Mouse (Mus musculus) lung, postnatal 0 days (tissue): ENCODE data around the gene Mrps25. TPM values are rescaled to one million over a fixed set of nuclear protein-coding genes. Genes with fewer than 3 reads are reported as not detected.
A peak's percentile ranks its signal among the peaks of the same experiment; 100 is the strongest.

Experiments used
- ATAC-seq: fragments of 200-750 bp; cut with Nextera tagmentation; 2 replicates; pipeline ENCODE4 v1.8.0; 2017; ENCODE audit warnings: moderate library complexity
- DNase-seq: peaks from one replicate; pipeline ENCODE4 v3.0.0-alpha.2; 2016; ENCODE audit warnings: low spot score
- H3K27ac ChIP-seq: fragments of 300-500 bp; sonication (generic); 2 replicates; pipeline ENCODE4 v1.5.1; 2014; ENCODE audit warnings: antibody characterized with exemption, mild to moderate bottlenecking, low read length, mixed read lengths
- H3K27me3 ChIP-seq: fragments of 300-500 bp; sonication (generic); replicated peaks from 2 replicates; pipeline ENCODE4 v1.6.1; 2014; ENCODE audit warnings: low read length, mixed read lengths; ENCODE audit not compliant: insufficient read depth
- H3K36me3 ChIP-seq: fragments of 300-500 bp; sonication (generic); 2 replicates; pipeline ENCODE4 v1.6.1; 2014; ENCODE audit warnings: low read length, mixed read lengths; ENCODE audit not compliant: insufficient read depth
- H3K4me1 ChIP-seq: fragments of 300-500 bp; sonication (generic); 2 replicates; pipeline ENCODE4 v1.6.1; 2014; ENCODE audit warnings: antibody characterized with exemption, low read depth, low read length, mixed read lengths; ENCODE audit not compliant: insufficient read depth
- H3K4me2 ChIP-seq: fragments of 300-500 bp; sonication (generic); replicated peaks from 2 replicates; pipeline ENCODE4 v1.6.1; 2014; ENCODE audit warnings: low read depth, mild to moderate bottlenecking, low read length, moderate library complexity, mixed read lengths
- H3K4me3 ChIP-seq: fragments of 300-500 bp; sonication (generic); 2 replicates; pipeline ENCODE4 v1.5.1; 2014; ENCODE audit warnings: low read depth, low read length
- H3K9ac ChIP-seq: fragments of 300-500 bp; sonication (generic); replicated peaks from 2 replicates; pipeline ENCODE4 v1.6.1; 2014; ENCODE audit warnings: low read depth, mild to moderate bottlenecking
- H3K9me3 ChIP-seq: fragments of 300-500 bp; sonication (generic); 2 replicates; pipeline ENCODE4 v1.6.1; 2016; ENCODE audit warnings: low read length, mixed read lengths
- CTCF ChIP-seq: IDR thresholded peaks from 2 replicates; pipeline ENCODE4 v1.5.1; 2016; ENCODE audit warnings: antibody characterized with exemption, mild to moderate bottlenecking
- EP300 ChIP-seq: IDR thresholded peaks from 2 replicates; pipeline ENCODE4 v1.6.1; 2016; ENCODE audit warnings: antibody characterized with exemption, mild to moderate bottlenecking, control low read depth
- WGBS: fragments of 180-500 bp; shearing (Covaris S2); extraction: QIAGEN DNeasy Blood & Tissue Kit; methylation state at CpG from one replicate; pipeline ENCODE4 v1.1.7; 2014; 5-methylcytosine and 5-hydroxymethylcytosine counted together
- polyA plus RNA-seq: library from polyadenylated mRNA; unstranded; fragments of >200 nt; fragmentation: Nextera tagmentation; extraction: Ambion mirVana; gene quantifications from 2 replicates; pipeline ENCODE4 v1.2.1, GENCODE M21; 2015

Gene Mrps25
- polyA plus RNA-seq, 1 experiment from 2014 or later, result 26.5 TPM

DNA sequence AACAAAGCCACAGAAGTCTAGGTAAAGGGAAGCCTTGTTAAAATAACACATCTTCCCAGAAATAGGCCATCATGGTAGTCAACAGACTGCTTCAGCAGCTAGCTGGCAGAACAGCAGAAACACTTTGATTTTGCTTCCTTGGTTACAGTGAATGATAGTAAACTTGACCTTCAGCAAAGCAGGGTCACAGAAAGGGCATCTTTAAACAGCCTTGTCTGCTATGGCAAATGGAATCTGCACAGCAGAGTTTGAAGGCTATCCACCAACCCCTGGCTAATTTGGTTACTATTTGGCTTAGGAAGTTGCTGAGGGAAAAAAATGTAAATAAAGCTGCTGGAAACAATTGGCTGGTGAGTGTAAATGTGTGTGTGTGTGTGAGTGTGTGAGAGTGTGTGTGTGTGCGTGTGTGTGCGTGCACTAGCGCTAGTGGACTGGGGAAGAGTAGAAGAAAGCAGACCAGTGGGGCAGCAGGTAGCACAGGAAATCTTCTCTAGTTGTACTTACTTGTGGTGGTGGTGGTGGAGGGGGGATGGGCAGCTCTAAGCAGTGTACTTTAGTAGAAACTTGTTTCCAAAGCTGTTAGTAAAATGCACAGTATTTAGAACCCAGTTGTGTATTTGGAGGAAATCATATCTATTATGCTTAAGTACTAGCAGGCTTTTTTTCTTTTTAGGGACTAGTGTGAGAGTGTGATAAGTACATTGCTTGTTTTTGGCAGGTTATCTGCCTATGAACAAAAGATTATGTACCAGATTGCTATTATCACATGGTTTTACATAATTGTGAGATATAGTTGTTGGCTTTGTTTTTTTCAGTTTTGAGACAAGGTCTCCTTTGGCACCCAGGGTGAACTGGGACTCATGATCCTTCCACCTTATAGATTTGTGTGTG is 51.6 kb downstream of the Mrps25 start:
- no peak for DNase-seq
- no peak overlapping the region for H3K27ac ChIP-seq
- no peaks in the 10 kb centered on the region for H3K9me3 ChIP-seq
- H3K4me3 ChIP-seq, result no peak overlapping the region
- H3K36me3 ChIP-seq, result no peaks in the 10 kb centered on the region
- no peak for ATAC-seq
- H3K4me1 ChIP-seq, result no peaks in the 10 kb centered on the region; the same call in 1 of the 2 replicates
- no peak for TF ChIP-seq CTCF
- TF ChIP-seq EP300, result no peak
- no peak overlapping the region for H3K9ac ChIP-seq
- no peak overlapping the region for H3K4me2 ChIP-seq
- H3K27me3 ChIP-seq, result no peaks in the 10 kb centered on the region
- 47% methylated on average over 3 of the region's 3 CpGs for WGBS

DNA sequence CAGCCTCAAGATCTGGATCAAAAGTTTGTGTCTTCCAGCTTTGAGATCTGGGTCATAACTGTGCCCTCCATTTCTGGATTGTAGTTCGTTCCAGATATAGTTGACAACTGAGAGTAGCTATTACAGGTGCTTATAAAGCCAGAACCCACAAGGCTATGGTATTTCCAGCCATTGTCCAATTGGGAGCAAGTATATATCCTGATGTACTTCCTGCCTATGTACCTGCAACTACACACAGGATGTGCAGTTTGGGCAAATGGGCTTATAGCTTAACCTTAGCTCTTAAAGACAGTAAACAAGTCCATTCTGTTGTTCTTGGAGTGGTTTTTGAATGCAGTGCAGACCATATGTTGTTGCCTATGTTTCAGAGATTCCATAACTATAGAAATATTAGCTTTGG is 52.4 kb downstream of the Mrps25 start:
- Histone ChIP-seq H3K4me2 (no peak overlapping the region), H3K4me3 (no peak overlapping the region), H3K9ac (no peak overlapping the region), H3K27ac (no peak overlapping the region), H3K27me3 (no peaks in the 10 kb centered on the region), H3K36me3 (no peaks in the 10 kb centered on the region), H3K9me3 (no peaks in the 10 kb centered on the region), H3K4me1 (no peaks in the 10 kb centered on the region; the same call in 1 of the 2 replicates)
- ATAC-seq (no peak), DNase-seq (no peak)
- WGBS, result 80% methylated on average over 1 of the region's 1 CpGs
- TF ChIP-seq CTCF (no peak), EP300 (no peak)

DNA sequence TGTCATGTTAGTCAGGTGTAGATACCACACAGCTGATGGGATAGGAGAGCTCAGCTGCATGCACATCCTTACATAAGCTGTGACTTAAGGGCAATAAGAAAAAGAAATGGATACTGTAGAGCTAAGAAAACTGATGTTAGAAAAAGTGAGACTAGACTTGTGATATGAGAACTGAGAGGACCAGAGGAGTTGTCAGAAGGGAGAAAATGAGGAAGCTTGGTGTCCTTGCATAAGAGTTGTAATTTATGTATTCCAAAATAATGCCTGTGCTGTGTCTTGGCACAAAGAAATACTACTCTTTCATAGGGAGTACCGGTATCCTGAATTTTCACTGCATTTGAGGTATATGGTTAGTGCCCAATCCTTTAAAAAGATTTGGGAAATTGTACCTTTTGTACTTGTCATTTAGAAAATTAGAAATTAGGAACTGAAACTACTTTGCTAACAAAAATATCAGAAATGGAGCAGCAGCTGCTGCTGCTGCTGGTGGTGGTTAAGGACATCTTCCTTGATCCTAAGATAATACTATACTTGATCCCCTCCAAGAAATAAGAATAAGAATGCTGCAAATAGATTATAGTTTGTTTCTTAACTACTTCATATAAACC is 56.9 kb downstream of the Mrps25 start:
- no peak overlapping the region for H3K4me2 ChIP-seq
- no peaks in the 10 kb centered on the region for H3K27me3 ChIP-seq
- TF ChIP-seq EP300 (no peak), CTCF (no peak)
- H3K4me1 ChIP-seq, result no peaks in the 10 kb centered on the region; the same call in 1 of the 2 replicates
- 94% methylated on average over 1 of the region's 1 CpGs for WGBS
- DNase-seq (peak; percentile 12), ATAC-seq (no peak)
- H3K9ac ChIP-seq, result no peak overlapping the region
- no peak overlapping the region for H3K27ac ChIP-seq
- H3K36me3 ChIP-seq, result no peaks in the 10 kb centered on the region
- no peak overlapping the region for H3K4me3 ChIP-seq
- no peaks in the 10 kb centered on the region for H3K9me3 ChIP-seq

DNA sequence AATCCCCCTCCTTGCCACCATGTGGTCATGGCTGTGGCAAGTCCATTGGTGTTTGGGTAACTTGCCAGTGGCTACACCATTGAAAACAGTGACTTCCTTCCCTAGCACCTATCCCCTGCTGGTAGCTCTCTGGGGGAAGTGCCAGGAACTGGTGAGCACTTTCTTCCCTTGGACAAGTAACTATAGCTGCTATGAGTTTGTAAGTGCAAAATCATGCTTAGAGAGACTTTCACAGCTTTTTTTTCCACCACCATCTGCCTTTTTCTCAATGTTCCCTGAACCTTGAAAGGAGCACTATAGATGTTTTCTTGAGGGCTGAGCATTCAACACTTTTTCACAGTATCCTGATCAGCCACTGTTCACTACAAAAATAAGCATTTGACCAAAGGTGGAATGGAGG is 59.3 kb downstream of the Mrps25 start:
- no peak for ATAC-seq
- Histone ChIP-seq H3K9me3 (no peaks in the 10 kb centered on the region), H3K4me2 (no peak overlapping the region), H3K36me3 (no peaks in the 10 kb centered on the region), H3K4me1 (no peaks in the 10 kb centered on the region), H3K27me3 (no peaks in the 10 kb centered on the region), H3K27ac (no peak overlapping the region), H3K4me3 (no peak overlapping the region), H3K9ac (no peak overlapping the region)
- DNase-seq, result no peak
- TF ChIP-seq EP300 (no peak), CTCF (no peak)

Other genes with a start within 250 kb of the Mrps25 start
- gene Fgd5, start 205.2 kb downstream of the Mrps25 start, polyA plus RNA-seq, result 19.2 and 22.1 TPM in 2 replicates
- 14.7 and 15.7 TPM in 2 replicates for gene Nr2c2, start 92.6 kb downstream of the Mrps25 start, polyA plus RNA-seq
- 14.3 and 16.0 TPM in 2 replicates for gene Rbsn, start 30.9 kb upstream of the Mrps25 start, polyA plus RNA-seq
- 0.13 and 0.47 TPM in 2 replicates for gene Trh, start 60.6 kb upstream of the Mrps25 start, polyA plus RNA-seq